Mouse (Mus musculus): ENCODE data around the gene Vstm2l. TPM values are rescaled to one million over a fixed set of nuclear protein-coding genes. Genes with fewer than 3 reads are reported as not detected.

The Vstm2l gene
- polyA plus RNA-seq, 1 experiment, result not detected

DNA sequence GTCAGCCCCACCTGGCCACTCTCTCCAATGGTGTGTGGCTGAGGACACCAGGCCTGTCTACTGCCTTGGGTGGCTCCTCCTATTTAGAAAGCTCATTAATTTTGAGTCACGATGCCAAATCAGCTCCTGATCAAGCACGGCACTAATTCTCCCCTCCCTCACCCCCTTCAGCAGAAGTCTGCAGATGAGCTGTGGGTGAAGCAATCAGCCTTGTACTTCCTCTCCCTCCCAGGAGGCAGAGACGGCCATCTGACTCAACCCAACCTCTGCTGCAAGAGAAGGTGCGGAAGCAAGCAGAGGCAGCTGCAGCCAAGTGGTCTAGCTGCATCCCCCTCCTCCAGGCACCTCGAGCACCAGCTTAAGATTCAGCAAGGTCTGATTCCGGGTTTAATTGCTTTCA is 76.6 kb downstream of the Vstm2l start:
- peaks cover 19% of the 10 kb centered on the region for H3K36me3 ChIP-seq (ENCODE audit: control insufficient read depth, insufficient read depth)
- TF ChIP-seq USF1 (IDR thresholded peaks at IDR 0.05; ENCODE audit: low read depth) (no peak), POLR2A (IDR thresholded peaks at IDR 0.05; ENCODE audit: insufficient read length, low read depth) (no peak), REST (IDR thresholded peaks at IDR 0.05; ENCODE audit: insufficient read depth, insufficient read length) (no peak), MYOG (IDR thresholded peaks at IDR 0.05; ENCODE audit: control insufficient read depth in 1 of 3, insufficient read depth in 1 of 3, insufficient read length in 2 of 3, low read depth in 2 of 3) (no peak)
- H3K79me2 ChIP-seq (ENCODE audit: control insufficient read depth, insufficient read depth), result no peaks in the 10 kb centered on the region
- no peak overlapping the region for H3K4me2 ChIP-seq (ENCODE audit: low read depth)
- no peaks in the 10 kb centered on the region for H3K27me3 ChIP-seq (ENCODE audit: control insufficient read depth, insufficient read depth, insufficient read length)
- H3K4me3 ChIP-seq, result no peak overlapping the region
- no peak overlapping the region for H3ac ChIP-seq (ENCODE audit: control insufficient read depth, insufficient read length)

DNA sequence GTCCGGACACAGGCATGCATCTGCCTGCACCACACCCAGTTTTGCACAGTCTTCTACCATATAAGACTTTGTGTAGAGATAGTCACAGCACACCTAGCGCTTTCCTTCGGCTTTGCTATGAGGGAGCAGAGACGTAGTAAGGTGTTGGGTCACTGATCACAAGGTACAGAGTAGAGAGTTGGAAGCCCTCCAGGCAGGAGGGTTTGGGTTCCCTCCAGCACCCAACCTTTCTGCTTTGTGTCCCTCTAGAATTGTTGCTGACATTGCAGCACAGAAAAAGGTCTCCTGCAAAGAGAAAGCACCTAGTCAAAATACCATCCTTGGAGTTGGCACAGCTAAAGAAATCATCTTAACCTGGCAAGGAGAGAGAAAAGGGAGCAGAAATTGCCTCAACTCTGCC is 78.0 kb downstream of the Vstm2l start:
- Histone ChIP-seq H3K4me2 (ENCODE audit: low read depth) (no peak overlapping the region), H3K79me2 (ENCODE audit: control insufficient read depth, insufficient read depth) (no peaks in the 10 kb centered on the region), H3K27me3 (ENCODE audit: control insufficient read depth, insufficient read depth, insufficient read length) (no peaks in the 10 kb centered on the region), H3K36me3 (ENCODE audit: control insufficient read depth, insufficient read depth) (peaks cover 25% of the 10 kb centered on the region), H3ac (ENCODE audit: control insufficient read depth, insufficient read length) (no peak overlapping the region), H3K4me3 (no peak overlapping the region)
- no peak for TF ChIP-seq POLR2A (IDR thresholded peaks at IDR 0.05; ENCODE audit: insufficient read length, low read depth)
- TF ChIP-seq TCF3 (IDR thresholded peaks at IDR 0.05; ENCODE audit: insufficient read length, low read depth), result no peak
- no peak for TF ChIP-seq MYOD1 (IDR thresholded peaks at IDR 0.05; ENCODE audit: control insufficient read depth in 1 of 3, insufficient read length in 2 of 3, low read depth in 2 of 3)
- TF ChIP-seq CEBPB (IDR thresholded peaks at IDR 0.05; ENCODE audit: insufficient read depth, poor library complexity, severe bottlenecking), result no peak
- TF ChIP-seq MAX (IDR thresholded peaks at IDR 0.05; ENCODE audit: low read depth), result no peak
- no peak for TF ChIP-seq POLR2AphosphoS2 (IDR thresholded peaks at IDR 0.05; ENCODE audit: insufficient read length, low read depth)
- TF ChIP-seq MYOG (IDR thresholded peaks at IDR 0.05; ENCODE audit: control insufficient read depth in 1 of 3, insufficient read depth in 1 of 3, insufficient read length in 2 of 3, low read depth in 2 of 3), result no peak
- TF ChIP-seq REST (IDR thresholded peaks at IDR 0.05; ENCODE audit: insufficient read depth, insufficient read length), result no peak
- TF ChIP-seq SRF (IDR thresholded peaks at IDR 0.05; ENCODE audit: control insufficient read depth, insufficient read length, low read depth), result no peak
- no peak for TF ChIP-seq TCF12 (IDR thresholded peaks at IDR 0.05; ENCODE audit: insufficient read depth, poor library complexity, severe bottlenecking)
- TF ChIP-seq USF1 (IDR thresholded peaks at IDR 0.05; ENCODE audit: low read depth), result no peak
- no peak for TF ChIP-seq E2F4 (IDR thresholded peaks at IDR 0.05; ENCODE audit: insufficient read depth)

Other genes starting within 250 kb of the Vstm2l start
- gene Ctnnbl1, start 177.3 kb upstream of the Vstm2l start, polyA plus RNA-seq (2012; fragmentation: generic; extraction: Trizol), result 35.0 TPM
- gene Tti1, start 113.8 kb downstream of the Vstm2l start, polyA plus RNA-seq (2012; fragmentation: generic; extraction: Trizol), result 11.3 TPM
- 11.6 TPM for gene Rprd1b, start 113.8 kb downstream of the Vstm2l start, polyA plus RNA-seq (2012; fragmentation: generic; extraction: Trizol)
- gene Tgm2, start 231.8 kb downstream of the Vstm2l start, polyA plus RNA-seq (2012; fragmentation: generic; extraction: Trizol), result 61.0 TPM